Mouse (Mus musculus): ENCODE results near the gene Cdh15. TPM values are rescaled to one million over a fixed set of nuclear protein-coding genes. Genes with fewer than 3 reads are reported as not detected.

Gene Cdh15
- polyA plus RNA-seq, 2 experiments: 23.6 to 27.1 TPM

DNA sequence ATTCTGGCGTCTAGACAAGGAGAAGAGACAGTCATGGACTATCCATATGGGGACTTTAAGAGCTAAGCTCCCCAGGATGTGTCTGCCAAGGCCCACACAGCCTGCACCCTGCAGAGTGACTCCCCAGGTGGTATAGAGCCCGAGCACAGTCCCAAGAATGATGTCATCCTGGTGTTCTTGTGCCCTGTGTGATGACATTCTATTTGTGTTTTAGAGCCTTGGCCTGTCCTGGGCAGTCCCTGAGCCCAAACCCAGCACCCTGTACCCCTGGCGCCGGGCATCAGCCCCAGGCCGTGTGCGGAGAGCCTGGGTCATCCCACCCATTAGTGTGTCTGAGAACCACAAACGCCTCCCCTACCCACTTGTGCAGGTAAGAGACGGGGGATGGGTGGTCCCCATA lies 8.5 kb downstream of the Cdh15 start:
- no peak overlapping the region for H3K27ac ChIP-seq (replicated peaks; ENCODE audit: low read depth, low read length)
- no peaks in the 10 kb centered on the region for H3K9me3 ChIP-seq (ENCODE audit: control insufficient read depth, low read length)
- H3K27me3 ChIP-seq (ENCODE audit: control insufficient read depth, insufficient read depth, low read length): no peaks in the 10 kb centered on the region
- WGBS: 82% methylated on average over 8 of the region's 8 CpGs
- DNase-seq (ENCODE audit: low spot score) (no peak), ATAC-seq (ENCODE audit: low FRiP score, low read depth) (no peak)
- H3K4me2 ChIP-seq (replicated peaks; ENCODE audit: low read depth, low read length, severe bottlenecking): no peak overlapping the region
- TF ChIP-seq POLR2A (IDR thresholded peaks at IDR 0.05; ENCODE audit: borderline replicate concordance, extremely low read depth, insufficient read depth, insufficient read length): no peak
- no peaks in the 10 kb centered on the region for H3K36me3 ChIP-seq (ENCODE audit: control insufficient read depth, insufficient read depth, low read length)
- no peak overlapping the region for H3K9ac ChIP-seq (ENCODE audit: low read depth, low read length, severe bottlenecking)
- peaks cover 4% of the 10 kb centered on the region for H3K4me1 ChIP-seq (ENCODE audit: control insufficient read depth, insufficient read depth, low read length)
- no peak overlapping the region for H3K4me3 ChIP-seq (replicated peaks; ENCODE audit: low read length)

DNA sequence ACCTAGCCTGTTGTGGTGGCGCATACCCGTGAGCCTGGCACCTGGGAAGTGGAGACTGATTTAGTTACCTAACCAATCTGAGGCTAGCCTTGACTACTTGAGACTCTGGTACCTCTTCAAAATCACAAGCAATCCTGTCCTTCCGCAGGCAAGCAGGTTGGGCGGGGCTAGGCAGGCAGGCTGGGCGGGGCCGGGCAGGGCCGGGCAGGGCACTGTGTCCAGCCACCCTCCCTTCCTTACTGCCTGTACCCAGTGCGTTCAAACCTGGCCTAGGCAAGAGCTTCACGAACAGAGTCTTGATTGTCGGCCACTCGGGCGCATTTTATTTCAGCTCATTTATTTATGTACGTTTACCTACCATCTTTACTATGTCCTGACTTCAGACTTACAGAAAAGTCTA lies 12.1 kb downstream of the Cdh15 start:
- WGBS: 51% methylated on average over 13 of the region's 13 CpGs
- Histone ChIP-seq H3K9me3 (ENCODE audit: control insufficient read depth, low read length) (peaks cover 10% of the 10 kb centered on the region; the same call in 1 of the 2 replicates), H3K4me2 (replicated peaks; ENCODE audit: low read depth, low read length, severe bottlenecking) (no peak overlapping the region), H3K4me1 (ENCODE audit: control insufficient read depth, insufficient read depth, low read length) (no peaks in the 10 kb centered on the region), H3K4me3 (replicated peaks; ENCODE audit: low read length) (no peak overlapping the region), H3K9ac (ENCODE audit: low read depth, low read length, severe bottlenecking) (no peak overlapping the region), H3K27ac (replicated peaks; ENCODE audit: low read depth, low read length) (no peak overlapping the region), H3K36me3 (ENCODE audit: control insufficient read depth, insufficient read depth, low read length) (no peaks in the 10 kb centered on the region), H3K27me3 (ENCODE audit: control insufficient read depth, insufficient read depth, low read length) (no peaks in the 10 kb centered on the region)
- no peak for DNase-seq (ENCODE audit: low spot score)
- TF ChIP-seq POLR2A (IDR thresholded peaks at IDR 0.05; ENCODE audit: borderline replicate concordance, extremely low read depth, insufficient read depth, insufficient read length): no peak
- no peak for ATAC-seq (ENCODE audit: low FRiP score, low read depth)

DNA sequence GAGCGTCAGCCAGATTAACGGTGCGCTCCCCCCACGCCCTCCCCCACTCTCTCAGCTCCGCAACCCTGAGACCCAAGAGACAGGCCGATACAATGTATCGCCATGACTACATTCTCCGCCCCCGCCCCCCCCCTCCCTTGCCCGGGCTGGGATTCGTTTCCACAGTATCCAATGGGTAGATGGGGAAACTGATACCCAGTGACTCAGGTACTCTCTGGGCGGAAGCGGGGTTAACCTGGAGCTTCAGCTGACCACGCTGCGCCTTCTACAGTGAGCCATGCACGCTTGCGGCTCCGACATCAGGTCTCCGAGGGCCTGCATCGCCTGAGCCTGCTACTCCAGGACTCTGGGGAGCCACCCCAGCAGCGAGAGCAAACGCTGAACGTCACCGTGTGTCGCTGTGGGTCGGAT lies 17.0 kb downstream of the Cdh15 start:
- 67% methylated on average over 24 of the region's 26 CpGs for WGBS
- Histone ChIP-seq H3K9me3 (ENCODE audit: control insufficient read depth, low read length) (peaks cover 18% of the 10 kb centered on the region), H3K27ac (replicated peaks; ENCODE audit: low read depth, low read length) (no peak overlapping the region), H3K9ac (ENCODE audit: low read depth, low read length, severe bottlenecking) (0 out of 2 replicates have a peak overlapping the region, but pooled peaks have one; percentile 12), H3K4me1 (ENCODE audit: control insufficient read depth, insufficient read depth, low read length) (no peaks in the 10 kb centered on the region; the same call in 1 of the 2 replicates), H3K4me2 (replicated peaks; ENCODE audit: low read depth, low read length, severe bottlenecking) (peak overlapping the region; percentile 45), H3K27me3 (ENCODE audit: control insufficient read depth, insufficient read depth, low read length) (no peaks in the 10 kb centered on the region), H3K4me3 (replicated peaks; ENCODE audit: low read length) (peak overlapping the region; percentile 26), H3K36me3 (ENCODE audit: control insufficient read depth, insufficient read depth, low read length) (no peaks in the 10 kb centered on the region)
- ATAC-seq (ENCODE audit: low FRiP score, low read depth) (0 out of 2 replicates have a peak, but pooled peaks have one; percentile 2), DNase-seq (ENCODE audit: low spot score) (no peak)
- TF ChIP-seq POLR2A (IDR thresholded peaks at IDR 0.05; ENCODE audit: borderline replicate concordance, extremely low read depth, insufficient read depth, insufficient read length): no peak

- H3K9me3 ChIP-seq (ENCODE audit: control insufficient read depth, low read length): peaks cover 18% of the 10 kb centered on the region
- DNase-seq (ENCODE audit: low spot score) (no peak), ATAC-seq (ENCODE audit: low FRiP score, low read depth) (no peak)
- H3K4me2 ChIP-seq (replicated peaks; ENCODE audit: low read depth, low read length, severe bottlenecking): peak overlapping the region; percentile 45; the same call in 1 of the 2 replicates
- H3K27me3 ChIP-seq (ENCODE audit: control insufficient read depth, insufficient read depth, low read length): no peaks in the 10 kb centered on the region
- H3K27ac ChIP-seq (replicated peaks; ENCODE audit: low read depth, low read length): no peak overlapping the region
- no peaks in the 10 kb centered on the region for H3K36me3 ChIP-seq (ENCODE audit: control insufficient read depth, insufficient read depth, low read length)
- no peak for TF ChIP-seq POLR2A (IDR thresholded peaks at IDR 0.05; ENCODE audit: borderline replicate concordance, extremely low read depth, insufficient read depth, insufficient read length)
- H3K9ac ChIP-seq (ENCODE audit: low read depth, low read length, severe bottlenecking): no peak overlapping the region
- 67% methylated on average over 8 of the region's 10 CpGs for WGBS
- H3K4me3 ChIP-seq (replicated peaks; ENCODE audit: low read length): peak overlapping the region; percentile 26
- H3K4me1 ChIP-seq (ENCODE audit: control insufficient read depth, insufficient read depth, low read length): no peaks in the 10 kb centered on the region; the same call in 1 of the 2 replicates
Observed at GRCm38 (mm10) chr8:122865441-122865840, 17.7 kb downstream of the Cdh15 start.

GRCm38 (mm10) chr8:122866231-122866630 lies 18.5 kb downstream of the Cdh15 start:
- Histone ChIP-seq H3K27me3 (ENCODE audit: control insufficient read depth, insufficient read depth, low read length) (no peaks in the 10 kb centered on the region), H3K4me2 (replicated peaks; ENCODE audit: low read depth, low read length, severe bottlenecking) (no peak overlapping the region), H3K9me3 (ENCODE audit: control insufficient read depth, low read length) (peaks cover 18% of the 10 kb centered on the region), H3K4me3 (replicated peaks; ENCODE audit: low read length) (no peak overlapping the region), H3K4me1 (ENCODE audit: control insufficient read depth, insufficient read depth, low read length) (no peaks in the 10 kb centered on the region; the same call in 1 of the 2 replicates), H3K27ac (replicated peaks; ENCODE audit: low read depth, low read length) (no peak overlapping the region), H3K36me3 (ENCODE audit: control insufficient read depth, insufficient read depth, low read length) (no peaks in the 10 kb centered on the region), H3K9ac (ENCODE audit: low read depth, low read length, severe bottlenecking) (no peak overlapping the region)
- no peak for ATAC-seq (ENCODE audit: low FRiP score, low read depth)
- DNase-seq (ENCODE audit: low spot score): no peak
- WGBS: 76% methylated on average over 8 of the region's 8 CpGs
- TF ChIP-seq POLR2A (IDR thresholded peaks at IDR 0.05; ENCODE audit: borderline replicate concordance, extremely low read depth, insufficient read depth, insufficient read length): no peak

Data from limb, embryonic 14.5 days (tissue).